Mouse (Mus musculus): ENCODE data around the gene Cdk8.

- TF ChIP-seq POLR2A (IDR thresholded peaks at IDR 0.05; ENCODE audit: insufficient read depth, low read depth, low read length), result no peak
- TF ChIP-seq CTCF (IDR thresholded peaks at IDR 0.05), result peak; percentile 78
Observed at GRCm38 (mm10) chr5:146330031-146330764, 99.2 kb downstream of the Cdk8 start.
